Mouse (Mus musculus): ENCODE results near the gene Cpm. TPM values are rescaled to one million over a fixed set of nuclear protein-coding genes. Genes with fewer than 3 reads are reported as not detected.

Cpm gene
- polyA plus RNA-seq, 1 experiment: 13.6 TPM

GRCm38 (mm10) chr10:117621616-117622533 is 7.4 kb upstream of the Cpm start:
- TF ChIP-seq CTCF (IDR thresholded peaks at IDR 0.05; ENCODE audit: borderline replicate concordance, insufficient read depth, low read depth, low read length) (no peak), POLR2A (IDR thresholded peaks at IDR 0.05; ENCODE audit: borderline replicate concordance, insufficient read depth, low read length) (no peak)
- DNase-seq: no peak
- WGBS: 90% methylated on average over 12 of the region's 12 CpGs

GRCm38 (mm10) chr10:117623358-117623757 is 5.9 kb upstream of the Cpm start:
- no peaks in the 10 kb centered on the region for H3K4me1 ChIP-seq (ENCODE audit: control insufficient read depth, insufficient read depth, low read length)
- no peak for TF ChIP-seq CTCF (IDR thresholded peaks at IDR 0.05; ENCODE audit: borderline replicate concordance, insufficient read depth, low read depth, low read length)
- TF ChIP-seq POLR2A (IDR thresholded peaks at IDR 0.05; ENCODE audit: borderline replicate concordance, insufficient read depth, low read length): no peak
- DNase-seq: no peak

More at GRCm38 (mm10) chr10:117621616-117622533, 7.4 kb upstream of the Cpm start:
- no peaks in the 10 kb centered on the region for H3K27me3 ChIP-seq (ENCODE audit: control insufficient read depth, insufficient read depth, low read length)
- no peak overlapping the region for H3K27ac ChIP-seq (ENCODE audit: insufficient read depth, low read length)
- H3K4me1 ChIP-seq (ENCODE audit: control insufficient read depth, insufficient read depth, low read length): no peaks in the 10 kb centered on the region
- no peak overlapping the region for H3K4me3 ChIP-seq (replicated peaks; ENCODE audit: insufficient read depth, low read depth, low read length)

GRCm38 (mm10) chr10:117624222-117624621 is 5.1 kb upstream of the Cpm start:
- TF ChIP-seq POLR2A (IDR thresholded peaks at IDR 0.05; ENCODE audit: borderline replicate concordance, insufficient read depth, low read length) (no peak), CTCF (IDR thresholded peaks at IDR 0.05; ENCODE audit: borderline replicate concordance, insufficient read depth, low read depth, low read length) (no peak)
- Histone ChIP-seq H3K27ac (ENCODE audit: insufficient read depth, low read length) (no peak overlapping the region), H3K27me3 (ENCODE audit: control insufficient read depth, insufficient read depth, low read length) (peaks cover under 1% of the 10 kb centered on the region; the same call in 1 of the 2 replicates), H3K4me1 (ENCODE audit: control insufficient read depth, insufficient read depth, low read length) (peaks cover 4% of the 10 kb centered on the region; the same call in 1 of the 2 replicates), H3K4me3 (replicated peaks; ENCODE audit: insufficient read depth, low read depth, low read length) (no peak overlapping the region)
- 65% methylated on average over 3 of the region's 3 CpGs for WGBS
- DNase-seq: no peak

More at GRCm38 (mm10) chr10:117623358-117623757, 5.9 kb upstream of the Cpm start:
- Histone ChIP-seq H3K4me3 (replicated peaks; ENCODE audit: insufficient read depth, low read depth, low read length) (no peak overlapping the region), H3K27ac (ENCODE audit: insufficient read depth, low read length) (no peak overlapping the region), H3K27me3 (ENCODE audit: control insufficient read depth, insufficient read depth, low read length) (no peaks in the 10 kb centered on the region)

- no peak for DNase-seq
- 76% methylated on average over 9 of the region's 9 CpGs for WGBS
- H3K4me1 ChIP-seq (ENCODE audit: control insufficient read depth, insufficient read depth, low read length): peaks cover 4% of the 10 kb centered on the region; the same call in 1 of the 2 replicates
- H3K27ac ChIP-seq (ENCODE audit: insufficient read depth, low read length): no peak overlapping the region
- peaks cover 4% of the 10 kb centered on the region; the same call in 1 of the 2 replicates for H3K27me3 ChIP-seq (ENCODE audit: control insufficient read depth, insufficient read depth, low read length)
- no peak overlapping the region for H3K4me3 ChIP-seq (replicated peaks; ENCODE audit: insufficient read depth, low read depth, low read length)
- TF ChIP-seq POLR2A (IDR thresholded peaks at IDR 0.05; ENCODE audit: borderline replicate concordance, insufficient read depth, low read length) (no peak), CTCF (IDR thresholded peaks at IDR 0.05; ENCODE audit: borderline replicate concordance, insufficient read depth, low read depth, low read length) (no peak)
Measured at GRCm38 (mm10) chr10:117624655-117625497, 4.4 kb upstream of the Cpm start.

GRCm38 (mm10) chr10:117625500-117626296 is 3.6 kb upstream of the Cpm start:
- no peak overlapping the region for H3K4me3 ChIP-seq (replicated peaks; ENCODE audit: insufficient read depth, low read depth, low read length)
- TF ChIP-seq POLR2A (IDR thresholded peaks at IDR 0.05; ENCODE audit: borderline replicate concordance, insufficient read depth, low read length) (no peak), CTCF (IDR thresholded peaks at IDR 0.05; ENCODE audit: borderline replicate concordance, insufficient read depth, low read depth, low read length) (no peak)
- peaks cover 4% of the 10 kb centered on the region; the same call in 1 of the 2 replicates for H3K4me1 ChIP-seq (ENCODE audit: control insufficient read depth, insufficient read depth, low read length)
- WGBS: 75% methylated on average over 8 of the region's 9 CpGs
- no peak for DNase-seq
- peaks cover 4% of the 10 kb centered on the region; the same call in 1 of the 2 replicates for H3K27me3 ChIP-seq (ENCODE audit: control insufficient read depth, insufficient read depth, low read length)
- H3K27ac ChIP-seq (ENCODE audit: insufficient read depth, low read length): no peak overlapping the region

- TF ChIP-seq CTCF (IDR thresholded peaks at IDR 0.05; ENCODE audit: borderline replicate concordance, insufficient read depth, low read depth, low read length) (no peak), POLR2A (IDR thresholded peaks at IDR 0.05; ENCODE audit: borderline replicate concordance, insufficient read depth, low read length) (no peak)
- 87% methylated on average over 3 of the region's 3 CpGs for WGBS
Measured at GRCm38 (mm10) chr10:117626297-117626613, 3.0 kb upstream of the Cpm start.

More at GRCm38 (mm10) chr10:117626297-117626613, 3.0 kb upstream of the Cpm start:
- Histone ChIP-seq H3K27me3 (ENCODE audit: control insufficient read depth, insufficient read depth, low read length) (peaks cover 4% of the 10 kb centered on the region; the same call in 1 of the 2 replicates), H3K4me1 (ENCODE audit: control insufficient read depth, insufficient read depth, low read length) (peaks cover 4% of the 10 kb centered on the region; the same call in 1 of the 2 replicates), H3K4me3 (replicated peaks; ENCODE audit: insufficient read depth, low read depth, low read length) (no peak overlapping the region), H3K27ac (ENCODE audit: insufficient read depth, low read length) (no peak overlapping the region)
- DNase-seq: no peak

Measured in cerebellum, adult 2 months (tissue).